Mouse (Mus musculus): ENCODE results near the gene Gm45837. TPM values are rescaled to one million over a fixed set of nuclear protein-coding genes. Genes with fewer than 3 reads are reported as not detected.

Gm45837 gene
- total RNA-seq, 2 experiments from 2014 or later, result not detected

- intact Hi-C loops (cut with DNase I), result no loop called here
- peak; percentile 53 for DNase-seq (ENCODE audit: low spot score)
These were observed 49.9 kb downstream of the Gm45837 start for GRCm38 (mm10) chr7:101460608-101460957.

- no peak for DNase-seq (ENCODE audit: low spot score)
- intact Hi-C loops (cut with DNase I), result no loop called here
These were observed 50.9 kb downstream of the Gm45837 start for GRCm38 (mm10) chr7:101461571-101461970.

GRCm38 (mm10) chr7:101462327-101463068 lies 51.8 kb downstream of the Gm45837 start:
- intact Hi-C loops (cut with DNase I), result no loop called here
- no peak for DNase-seq (ENCODE audit: low spot score)

- DNase-seq (ENCODE audit: low spot score), result no peak
- intact Hi-C loops (cut with DNase I), result no loop called here
These were observed 53.1 kb downstream of the Gm45837 start for GRCm38 (mm10) chr7:101463665-101464271.

- no peak for DNase-seq (ENCODE audit: low spot score)
- intact Hi-C loops (cut with DNase I), result no loop called here
These were observed 54.2 kb downstream of the Gm45837 start for GRCm38 (mm10) chr7:101464927-101465326.

- intact Hi-C loops (cut with DNase I), result no loop called here
- peak; percentile 67 for DNase-seq (ENCODE audit: low spot score)
These were observed 54.7 kb downstream of the Gm45837 start for GRCm38 (mm10) chr7:101465392-101465791.

- DNase-seq (ENCODE audit: low spot score), result peak; percentile 41
- intact Hi-C loops (cut with DNase I), result no loop called here
These were observed 55.3 kb downstream of the Gm45837 start for GRCm38 (mm10) chr7:101465850-101466580.

- DNase-seq (ENCODE audit: low spot score), result no peak
- intact Hi-C loops (cut with DNase I), result no loop called here
These were observed 55.9 kb downstream of the Gm45837 start for GRCm38 (mm10) chr7:101466581-101467081.

- intact Hi-C loops (cut with DNase I), result no loop called here
- DNase-seq (ENCODE audit: low spot score), result no peak
These were observed 60.7 kb downstream of the Gm45837 start for GRCm38 (mm10) chr7:101471423-101471822.

GRCm38 (mm10) chr7:101471968-101472480 lies 61.3 kb downstream of the Gm45837 start:
- DNase-seq (ENCODE audit: low spot score), result no peak
- intact Hi-C loops (cut with DNase I), result no loop called here

- intact Hi-C loops (cut with DNase I), result no loop called here
- DNase-seq (ENCODE audit: low spot score), result peak; percentile 41
These were observed 62.2 kb downstream of the Gm45837 start for GRCm38 (mm10) chr7:101472598-101473558.

- no peak for DNase-seq (ENCODE audit: low spot score)
- intact Hi-C loops (cut with DNase I), result no loop called here
These were observed 63.7 kb downstream of the Gm45837 start for GRCm38 (mm10) chr7:101474399-101474811.

- intact Hi-C loops (cut with DNase I), result no loop called here
- DNase-seq (ENCODE audit: low spot score), result no peak
These were observed 65.3 kb downstream of the Gm45837 start for GRCm38 (mm10) chr7:101476028-101476427.

GRCm38 (mm10) chr7:101476493-101476892 lies 65.8 kb downstream of the Gm45837 start:
- intact Hi-C loops (cut with DNase I), result no loop called here
- no peak for DNase-seq (ENCODE audit: low spot score)

- intact Hi-C loops (cut with DNase I), result no loop called here
- no peak for DNase-seq (ENCODE audit: low spot score)
These were observed 66.5 kb downstream of the Gm45837 start for GRCm38 (mm10) chr7:101477200-101477599.

- intact Hi-C loops (cut with DNase I), result no loop called here
- DNase-seq (ENCODE audit: low spot score), result no peak
These were observed 67.4 kb downstream of the Gm45837 start for GRCm38 (mm10) chr7:101478099-101478498.

- intact Hi-C loops (cut with DNase I), result loop anchor here (2.0 kb wide), 1 partner anchor 27 kb away; no protein-coding TSS in a partner anchor
- DNase-seq (ENCODE audit: low spot score), result no peak
These were observed 69.2 kb downstream of the Gm45837 start for GRCm38 (mm10) chr7:101479841-101480240.

GRCm38 (mm10) chr7:101480671-101481070 lies 70.0 kb downstream of the Gm45837 start:
- DNase-seq (ENCODE audit: low spot score), result no peak
- intact Hi-C loops (cut with DNase I), result loop anchor here (2.0 kb wide), 1 partner anchor 28 kb away; no protein-coding TSS in a partner anchor

GRCm38 (mm10) chr7:101481872-101482498 lies 71.3 kb downstream of the Gm45837 start:
- intact Hi-C loops (cut with DNase I), result loop anchor here (2.0 kb wide), 1 partner anchor 29 kb away; no protein-coding TSS in a partner anchor
- DNase-seq (ENCODE audit: low spot score), result no peak

All from heart, postnatal 25 days (tissue).